Mouse (Mus musculus) heart, postnatal 14 days (tissue): Measurements from ENCODE around the gene Ube4b. TPM values are rescaled to one million over a fixed set of nuclear protein-coding genes. Genes with fewer than 3 reads are reported as not detected.

Source experiments
- DNase-seq, 2 experiments: peaks; one replicate each; pipeline ENCODE4 v3.0.0; 2021 to 2022
- intact Hi-C: fragments of 180-260 bp; cut with DNase I; formaldehyde crosslinking; loops from one replicate; pipeline ENCODE4 v1.15.1; 2025
- total RNA-seq, 2 experiments: library from RNA; stranded (reverse); gene quantifications; 2 replicates each; pipeline ENCODE4 v1.2.3; 2021

The Ube4b gene
- total RNA-seq, 2 experiments from 2014 or later = 46.3 to 58.6 TPM

DNA sequence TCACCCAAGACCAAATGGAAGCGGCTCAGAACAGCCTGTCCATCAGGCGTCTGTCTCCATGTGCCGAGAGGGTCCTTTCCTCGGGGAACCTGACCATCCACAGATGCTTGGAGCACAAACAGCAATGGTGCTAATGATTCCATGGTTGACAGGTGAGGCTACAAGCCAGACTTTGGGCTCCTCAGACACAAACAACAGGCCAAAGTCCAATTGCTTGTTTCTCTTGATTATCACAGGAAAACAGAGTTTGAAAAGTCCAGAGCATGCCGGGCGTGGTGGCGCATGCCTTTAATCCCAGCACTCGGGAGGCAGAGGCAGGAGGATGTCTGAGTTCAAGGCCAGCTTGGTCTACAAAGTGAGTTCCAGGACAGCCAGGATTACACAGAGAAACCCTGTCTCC lies 71.9 kb downstream of the Ube4b start:
- no peak for DNase-seq
- intact Hi-C loops = no loop called here

DNA sequence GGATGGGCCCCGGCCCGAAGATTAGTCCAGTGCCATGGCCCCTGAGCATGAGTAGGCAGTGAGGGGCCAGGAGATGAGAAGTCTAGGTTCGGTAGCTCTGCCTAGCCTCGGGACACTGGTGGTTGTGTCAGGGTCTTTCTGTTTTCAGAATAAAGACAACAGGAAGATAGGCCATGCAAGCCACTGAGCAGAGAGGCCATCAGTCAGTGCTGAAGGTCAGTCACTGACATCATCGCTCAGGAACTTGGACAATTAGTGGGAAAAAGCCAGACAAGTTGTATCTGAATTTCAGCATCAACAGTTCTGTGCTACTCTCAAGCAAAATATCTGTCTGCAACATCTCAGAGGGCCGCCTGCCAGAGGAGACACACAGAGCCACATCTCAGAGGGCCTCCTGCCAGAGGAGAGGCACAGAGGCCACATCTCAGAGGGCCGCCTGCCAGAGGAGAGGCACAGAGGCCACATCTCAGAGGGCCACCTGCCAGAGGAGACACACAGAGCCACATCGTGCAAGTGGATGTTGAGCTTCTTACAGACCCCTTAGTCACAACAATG lies 74.9 kb downstream of the Ube4b start:
- DNase-seq = no peak
- intact Hi-C loops = no loop called here

- intact Hi-C loops = no loop called here
These were observed 77.6 kb downstream of the Ube4b start for GRCm38 (mm10) chr4:149348963-149349362.

DNA sequence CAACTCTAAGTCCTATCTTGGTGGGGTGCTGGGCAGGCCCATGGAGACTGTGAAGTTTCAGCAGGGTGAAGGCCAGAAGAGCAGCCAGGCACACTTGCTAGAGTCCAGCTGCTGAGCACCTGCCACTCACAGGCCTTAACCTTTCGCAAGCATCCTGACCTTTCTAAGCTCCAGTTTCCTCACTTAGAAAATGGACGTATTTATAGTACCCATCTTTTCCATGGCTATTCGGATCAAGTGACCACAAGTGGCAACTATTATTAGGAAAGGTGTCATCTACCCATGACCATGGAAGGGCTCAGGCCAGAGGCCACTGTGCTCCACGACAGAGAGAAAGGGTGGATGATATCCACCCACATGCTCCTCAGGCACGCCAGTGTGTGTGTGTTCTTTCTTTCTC lies 80.7 kb downstream of the Ube4b start:
- intact Hi-C loops = no loop called here
- DNase-seq = no peak

More at GRCm38 (mm10) chr4:149348963-149349362, 77.6 kb downstream of the Ube4b start:
- DNase-seq = no peak

DNA sequence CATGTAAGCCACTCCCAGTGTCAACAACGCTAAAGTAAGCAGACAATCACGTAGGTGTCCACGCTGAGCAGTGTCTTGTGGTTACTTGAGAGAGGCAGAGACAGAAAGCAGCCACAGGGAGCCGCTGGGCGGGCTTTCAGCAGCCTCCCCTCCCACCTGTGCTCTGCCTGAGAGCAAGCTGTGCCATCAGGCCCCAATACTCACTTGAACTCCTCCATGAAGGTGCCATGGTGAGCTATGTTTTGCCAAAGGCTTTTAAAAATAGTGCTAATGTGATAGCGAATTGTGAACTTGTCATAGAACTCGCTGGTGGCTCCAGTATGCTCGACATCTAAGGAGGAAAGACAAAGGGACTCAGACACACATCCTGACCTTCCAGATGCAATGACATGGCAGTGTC lies 82.2 kb downstream of the Ube4b start:
- no peak for DNase-seq

DNA sequence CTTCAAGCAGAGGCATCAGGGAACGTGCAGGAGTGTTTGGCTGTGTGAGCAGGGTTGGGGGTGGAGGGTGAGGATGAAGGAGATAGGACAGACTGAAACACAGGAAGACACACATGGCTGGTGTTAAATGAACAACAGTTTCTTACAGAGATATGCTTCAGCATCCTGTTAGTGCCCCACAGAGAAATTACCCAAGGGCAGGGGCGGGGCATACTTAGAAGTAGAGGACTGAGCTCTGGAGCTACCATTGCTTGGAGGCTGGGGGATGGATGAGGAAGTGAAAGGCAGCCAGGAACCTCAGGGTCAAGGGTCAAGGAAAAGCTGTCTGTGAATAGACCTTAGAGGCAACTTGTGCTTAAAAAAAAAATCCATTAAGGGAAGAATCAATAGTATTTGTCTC lies 85.9 kb downstream of the Ube4b start:
- no peak for DNase-seq
- intact Hi-C loops = no loop called here

More for the DNA sequence above, 82.2 kb downstream of the Ube4b start:
- intact Hi-C loops = no loop called here

DNA sequence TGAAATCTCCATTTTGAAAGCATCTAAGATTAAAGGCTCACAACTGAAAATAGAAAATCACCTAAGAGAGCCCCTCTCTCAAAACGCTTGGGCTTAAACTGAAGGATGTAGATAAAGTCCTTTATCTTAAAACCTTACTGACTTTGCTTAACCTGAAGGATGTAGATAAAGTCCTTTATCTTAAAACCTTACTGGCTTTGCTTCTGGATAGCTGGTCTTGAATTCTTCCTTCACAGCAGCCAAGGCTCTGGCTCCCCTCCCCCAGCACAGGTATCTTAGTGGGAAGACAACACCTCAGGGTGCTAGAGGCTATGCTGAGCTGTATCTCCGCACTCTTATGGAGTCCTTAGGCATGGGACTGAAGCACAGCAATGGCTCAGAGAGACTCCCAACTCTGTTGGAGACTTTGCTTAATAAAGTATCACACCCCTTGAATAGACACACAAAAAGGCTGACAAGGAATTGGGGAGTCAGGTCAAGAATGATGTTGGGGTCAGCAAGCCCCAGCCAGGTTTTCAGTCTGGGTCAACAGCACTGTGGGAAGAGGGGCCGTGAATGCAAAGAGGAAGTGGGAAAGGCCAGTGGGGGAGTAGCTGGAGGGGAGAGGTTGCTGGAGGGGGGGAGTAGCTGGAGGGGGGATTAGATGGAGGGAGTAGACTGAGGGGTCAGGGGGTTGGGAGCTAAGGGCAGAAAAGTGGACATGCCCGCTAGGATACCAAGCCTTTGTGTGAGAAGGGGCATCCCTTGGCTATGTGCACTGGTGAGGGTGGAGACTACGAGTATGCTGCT lies 86.9 kb downstream of the Ube4b start:
- no peak for DNase-seq
- intact Hi-C loops = no loop called here

GRCm38 (mm10) chr4:149338137-149338536 lies 88.4 kb downstream of the Ube4b start:
- DNase-seq = no peak
- intact Hi-C loops = no loop called here

GRCm38 (mm10) chr4:149337353-149337752 lies 89.2 kb downstream of the Ube4b start:
- DNase-seq = peak in 1 of 2 experiments; percentile 39
- intact Hi-C loops = no loop called here

GRCm38 (mm10) chr4:149336302-149336701 lies 90.2 kb downstream of the Ube4b start:
- intact Hi-C loops = no loop called here
- DNase-seq = no peak

DNA sequence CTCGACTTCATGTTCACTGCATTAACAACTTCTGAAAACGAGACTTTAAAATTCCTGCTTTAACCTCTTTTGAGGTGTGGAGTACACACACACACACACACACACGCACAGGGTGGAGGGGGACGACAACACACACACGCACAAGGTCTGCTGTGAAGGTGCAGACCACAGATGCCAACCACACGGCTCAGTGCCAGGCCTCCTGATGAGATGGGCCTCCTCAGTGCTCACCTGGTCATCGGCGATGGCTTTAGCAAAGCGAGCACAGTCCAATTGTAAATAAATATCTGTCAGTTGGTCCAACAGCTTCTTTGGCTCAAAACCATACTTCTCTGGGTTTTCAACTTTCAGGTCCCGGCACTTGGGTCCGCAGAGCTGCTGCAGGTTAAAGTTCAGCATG lies 91.7 kb downstream of the Ube4b start:
- intact Hi-C loops = no loop called here
- no peak for DNase-seq

DNA sequence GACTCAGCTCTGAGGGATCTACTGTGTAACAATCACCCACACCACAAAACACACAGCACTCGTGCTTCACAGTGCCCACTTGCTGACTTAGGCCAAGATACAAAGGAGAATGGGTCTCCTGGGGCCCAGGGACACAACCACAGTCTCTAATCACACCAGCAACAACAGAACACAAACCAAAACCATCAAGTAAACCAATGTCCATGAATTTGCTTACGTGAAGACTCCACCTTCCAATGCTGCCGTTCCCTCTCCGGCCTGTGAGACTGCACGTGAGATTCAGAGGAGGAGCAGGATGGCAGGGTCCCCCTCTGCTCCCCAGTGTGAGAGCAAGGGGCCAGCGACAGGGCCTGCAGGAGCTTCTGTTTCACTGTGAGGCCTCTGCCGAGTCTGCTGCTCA lies 93.8 kb downstream of the Ube4b start:
- no peak for DNase-seq
- intact Hi-C loops = no loop called here

DNA sequence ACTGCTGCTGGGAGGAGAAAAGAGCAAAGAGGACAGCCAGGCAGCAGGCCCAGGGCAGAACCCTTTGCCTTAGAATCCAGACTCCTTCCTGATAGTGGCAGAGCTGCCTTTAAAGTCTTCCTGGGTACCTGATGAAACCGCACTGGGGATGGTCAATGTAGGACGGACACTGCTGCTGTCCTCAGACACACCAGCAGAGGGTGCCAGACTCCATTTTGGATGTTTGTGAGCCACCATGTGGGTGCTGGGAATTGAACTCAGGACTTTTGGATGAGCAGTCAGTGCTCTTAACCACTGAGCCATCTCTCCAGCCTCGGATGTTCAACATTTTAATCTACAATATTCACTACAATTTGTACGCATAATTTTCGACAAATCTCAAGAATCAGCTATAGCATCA lies 96.1 kb downstream of the Ube4b start:
- intact Hi-C loops = no loop called here
- no peak for DNase-seq

DNA sequence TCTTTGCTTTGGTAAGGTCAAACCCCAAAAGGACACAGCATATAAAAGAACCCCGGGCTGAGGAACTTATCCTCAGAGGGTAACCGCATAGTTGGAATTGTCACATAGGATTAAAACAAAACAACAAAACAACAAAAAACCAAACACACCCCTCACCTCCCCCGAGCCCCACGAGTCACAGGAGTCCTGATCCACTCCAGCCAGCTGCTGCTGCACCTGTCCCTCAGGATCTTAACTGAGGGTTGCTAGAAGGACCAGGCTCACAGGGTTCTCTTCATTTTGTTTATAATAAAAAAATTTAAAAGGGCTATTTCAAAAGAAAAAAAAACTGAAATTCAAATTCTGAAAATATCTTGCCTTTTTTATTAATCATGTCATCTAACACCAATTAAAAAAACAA lies 97.8 kb downstream of the Ube4b start:
- intact Hi-C loops = no loop called here
- no peak for DNase-seq

GRCm38 (mm10) chr4:149327281-149327680 lies 99.3 kb downstream of the Ube4b start:
- DNase-seq = no peak
- intact Hi-C loops = no loop called here

- intact Hi-C loops = no loop called here
- DNase-seq = peak; percentile 31 to 64
These were observed 101.0 kb downstream of the Ube4b start for GRCm38 (mm10) chr4:149325411-149326162.

DNA sequence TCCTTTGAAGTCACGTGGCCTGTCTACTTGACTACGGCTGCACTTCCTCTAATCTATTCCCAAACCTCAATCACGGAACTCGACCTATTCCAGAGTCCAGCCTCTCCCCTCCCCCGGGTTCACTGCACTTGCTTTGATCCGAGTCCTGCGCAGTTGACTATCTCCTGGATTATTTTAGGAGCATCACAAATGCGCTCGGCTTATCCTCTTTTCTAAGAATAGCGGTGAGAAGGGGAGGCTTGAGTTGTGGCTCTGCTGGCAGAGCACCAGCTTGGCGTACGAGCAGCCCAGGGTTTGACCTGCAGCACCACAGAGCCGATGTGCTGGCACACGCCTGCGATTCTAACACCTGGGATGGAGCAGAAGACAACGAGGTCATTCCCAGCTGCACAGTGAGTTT lies 102.8 kb downstream of the Ube4b start:
- intact Hi-C loops = no loop called here
- peak; percentile 64 to 67 for DNase-seq

DNA sequence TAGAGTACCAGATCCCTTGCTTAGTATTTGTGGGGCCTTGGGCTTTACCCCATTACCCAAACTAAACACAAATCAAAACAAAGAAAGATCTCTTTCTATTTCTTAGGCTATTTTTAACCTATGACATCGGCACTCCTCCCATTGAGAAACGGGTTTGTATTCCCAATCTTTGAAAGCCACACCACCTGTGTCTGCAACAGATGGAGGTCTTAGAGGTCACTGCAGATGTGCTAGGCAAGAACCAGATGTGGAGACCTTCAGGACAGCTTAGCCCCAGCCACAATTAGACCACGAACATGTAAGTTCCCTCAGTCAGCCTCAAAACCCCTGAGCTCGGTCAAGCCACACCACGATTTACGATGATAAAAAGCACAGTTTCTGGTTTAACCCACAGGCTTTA lies 103.8 kb downstream of the Ube4b start:
- DNase-seq = no peak
- intact Hi-C loops = no loop called here

DNA sequence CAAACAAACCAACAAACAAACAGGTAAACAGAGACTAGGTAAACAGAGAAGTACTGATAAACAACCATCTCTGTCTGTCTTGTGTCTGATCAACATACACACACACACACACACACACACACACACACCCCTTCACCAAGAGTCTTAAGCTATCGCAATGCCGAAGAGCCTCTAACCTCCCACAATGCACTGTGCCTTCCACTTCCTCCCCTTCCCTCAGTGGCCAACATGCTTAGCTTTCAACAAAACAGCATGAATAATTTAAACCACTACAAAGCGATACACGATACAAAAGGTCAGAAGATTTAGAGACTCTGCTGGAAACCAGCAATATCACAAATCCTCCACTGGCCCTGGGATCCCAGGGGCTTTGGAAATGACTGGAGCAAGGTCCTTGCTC lies 104.3 kb downstream of the Ube4b start:
- intact Hi-C loops = no loop called here
- DNase-seq = no peak

DNA sequence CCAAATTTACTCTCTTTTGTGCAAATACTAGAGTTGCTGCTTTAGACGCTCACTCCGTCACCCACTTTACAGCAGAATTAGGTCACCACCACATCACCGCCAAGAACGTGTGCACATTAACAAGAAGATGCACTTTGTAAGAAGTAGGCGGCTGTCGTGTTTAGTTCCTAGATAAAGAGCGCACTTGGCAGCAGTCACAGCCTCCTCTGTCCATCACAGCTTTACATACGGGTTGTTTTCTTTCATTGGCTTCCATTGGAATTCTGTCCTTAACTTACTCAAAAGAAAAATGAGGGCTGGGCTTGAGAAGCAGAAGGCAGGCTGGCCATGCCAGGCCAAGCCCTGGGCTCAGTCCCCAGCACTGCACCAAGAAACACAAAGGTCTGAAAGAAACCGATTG lies 107.5 kb downstream of the Ube4b start:
- DNase-seq = no peak
- intact Hi-C loops = no loop called here

- DNase-seq = no peak
- intact Hi-C loops = no loop called here
These were observed 109.2 kb downstream of the Ube4b start for GRCm38 (mm10) chr4:149317387-149317786.
